In the genomic region with DNA sequence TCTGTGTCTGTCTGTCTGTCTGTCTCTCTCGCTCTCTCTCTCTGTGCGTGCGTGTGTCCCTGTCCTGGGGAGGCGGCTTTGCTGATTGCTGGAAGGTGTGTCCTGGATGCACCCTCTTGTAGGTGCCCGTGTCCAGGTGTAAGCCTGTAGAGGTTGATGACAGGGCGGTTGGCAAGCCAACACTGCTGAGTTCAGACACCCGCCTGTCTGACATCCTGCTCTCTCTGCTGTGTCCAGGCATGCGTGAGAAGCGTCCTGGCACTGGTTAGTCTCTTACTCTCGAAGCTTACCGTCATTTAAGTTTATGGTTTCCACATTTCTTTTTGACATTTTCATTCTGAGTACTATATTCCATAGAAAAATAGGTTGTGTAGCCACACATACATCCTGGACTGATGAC, we compare ENCODE assay signal across 13 mouse cellular contexts.
"Had no signal": no experiment of that assay in that cellular context is flagged by ENCODE, and none has a peak within 500 bp of the region (broad histone marks: within the 10 kb centered on the region; RNA-seq: fewer than 3 reads in every experiment).

No protein-coding gene starts in this region.

- H3K4me3 ChIP-seq: limb, embryonic 12.5 days; liver, embryonic 13.5 days; lung, embryonic 15.5 days; midbrain, embryonic 15.5 days; neural tube, embryonic 12.5 days had no signal

- H3K27me3 ChIP-seq: limb, embryonic 12.5 days; liver, embryonic 13.5 days; lung, embryonic 15.5 days; midbrain, embryonic 15.5 days; neural tube, embryonic 12.5 days had no signal

- H3K9ac ChIP-seq: limb, embryonic 12.5 days; liver, embryonic 13.5 days; liver, postnatal 0 days; lung, embryonic 15.5 days; midbrain, embryonic 15.5 days; neural tube, embryonic 12.5 days had no signal

- H3K4me1 ChIP-seq: limb, embryonic 12.5 days; lung, embryonic 15.5 days; midbrain, embryonic 15.5 days; neural tube, embryonic 12.5 days had no signal

- H3K4me2 ChIP-seq: limb, embryonic 12.5 days; liver, embryonic 13.5 days; lung, embryonic 15.5 days; midbrain, embryonic 15.5 days; neural tube, embryonic 12.5 days had no signal

- H3K27ac ChIP-seq: limb, embryonic 12.5 days; liver, embryonic 13.5 days; lung, embryonic 15.5 days; midbrain, embryonic 15.5 days; neural tube, embryonic 12.5 days had no signal

- ATAC-seq: liver, postnatal 0 days; midbrain, embryonic 15.5 days had no signal

- DNase-seq: kidney, adult 8-10 months; kidney, postnatal 25 days; liver; liver, embryonic 13.5 days; liver, postnatal 0 days; lung, postnatal 14 days; spleen, adult 18-20 months; thymus, adult 18-20 months; thymus, postnatal 14 days had no signal

- H3K9me3 ChIP-seq: limb, embryonic 12.5 days; liver, embryonic 13.5 days; lung, embryonic 15.5 days; midbrain, embryonic 15.5 days; neural tube, embryonic 12.5 days had no signal
